Mouse (Mus musculus): ENCODE measurements at regions not wholly inside any gene's neighbourhood (a gene's known extent, or its start where the extent isn't known, plus 50 kb on each side); places are given as distances from the start of the nearest gene placed in this dataset.

DNA sequence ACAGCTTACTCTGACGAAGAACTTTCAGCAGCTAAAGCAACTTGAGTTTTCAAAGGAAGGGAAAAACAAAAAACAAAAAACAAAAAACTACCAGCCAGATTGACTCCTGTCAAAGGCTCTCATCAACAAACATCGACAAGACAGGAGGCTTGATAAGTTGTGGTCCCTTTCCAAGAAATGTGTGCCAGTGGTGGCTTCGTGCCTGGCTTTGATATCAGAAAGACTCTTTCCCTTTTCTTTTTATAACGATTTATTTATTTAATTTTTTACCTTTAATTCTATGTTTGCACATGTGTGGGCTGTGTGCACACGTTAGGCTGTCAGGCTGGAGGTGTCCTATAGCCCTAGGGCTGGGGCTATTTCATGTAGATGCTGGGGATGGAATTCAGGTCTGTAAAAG, 60.4 kb downstream of the Dact1 start:
- no peak for DNase-seq (ENCODE audit: low spot score in 2 of 2)

DNA sequence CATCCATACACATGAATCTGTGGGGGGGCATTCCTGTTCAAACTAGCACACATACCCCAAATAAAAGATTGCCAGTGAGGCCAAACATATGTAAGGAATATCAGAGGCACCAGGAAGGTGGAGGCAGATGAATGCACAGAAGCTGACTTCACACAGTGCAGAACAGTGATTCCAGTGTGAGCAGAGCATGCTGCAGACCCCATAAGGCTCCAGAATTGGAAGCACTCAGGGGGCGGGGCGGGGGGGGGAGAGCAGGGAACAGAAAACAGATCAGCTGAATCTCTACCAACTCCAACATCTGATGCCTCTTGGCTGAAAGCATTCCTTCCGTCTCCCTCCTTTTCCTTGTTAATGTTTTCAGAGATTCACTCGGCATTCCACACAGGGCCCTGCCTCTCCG, 62.3 kb downstream of the Dact1 start:
- DNase-seq (ENCODE audit: low spot score in 2 of 2), result no peak

DNA sequence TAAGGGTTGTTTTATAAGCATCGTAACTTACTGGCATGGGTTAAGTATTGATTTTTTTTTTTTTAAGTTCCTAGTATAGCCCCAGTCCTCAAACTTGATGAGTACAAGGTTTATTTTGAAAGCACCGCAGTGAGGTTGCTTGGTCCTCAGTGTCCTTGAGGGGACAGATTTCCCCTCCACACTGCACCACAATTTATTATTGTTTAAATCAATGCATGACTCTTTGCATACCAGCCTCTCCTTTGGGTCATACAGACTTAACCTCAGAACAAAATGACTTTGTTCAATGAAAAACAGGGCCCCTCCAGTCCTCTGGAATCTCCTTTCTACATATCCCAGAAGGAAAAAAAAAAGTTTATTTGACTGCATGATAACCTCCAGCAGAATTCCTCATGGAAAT, 63.9 kb downstream of the Dact1 start:
- no peak for DNase-seq (ENCODE audit: low spot score in 2 of 2)

DNA sequence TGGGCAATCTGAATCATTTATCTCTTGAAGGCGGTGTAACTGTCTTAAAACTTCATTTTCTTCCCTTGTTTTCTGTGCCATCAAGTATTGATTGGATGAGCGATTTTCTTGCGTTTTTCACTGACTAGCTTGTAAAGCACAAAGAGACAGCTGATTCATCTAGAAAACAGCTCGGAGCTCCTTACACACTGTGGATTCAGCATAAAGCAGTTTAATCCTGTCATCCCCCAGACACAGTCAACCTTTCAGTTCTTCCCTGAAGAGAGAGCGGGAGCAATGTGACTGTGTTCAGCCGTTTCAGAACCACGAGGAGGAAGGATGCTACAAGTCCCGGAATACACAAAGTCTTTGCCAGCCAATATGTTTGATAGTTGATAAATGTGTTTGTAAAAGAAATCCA, 66.8 kb downstream of the Dact1 start:
- DNase-seq (ENCODE audit: low spot score in 2 of 2), result no peak

DNA sequence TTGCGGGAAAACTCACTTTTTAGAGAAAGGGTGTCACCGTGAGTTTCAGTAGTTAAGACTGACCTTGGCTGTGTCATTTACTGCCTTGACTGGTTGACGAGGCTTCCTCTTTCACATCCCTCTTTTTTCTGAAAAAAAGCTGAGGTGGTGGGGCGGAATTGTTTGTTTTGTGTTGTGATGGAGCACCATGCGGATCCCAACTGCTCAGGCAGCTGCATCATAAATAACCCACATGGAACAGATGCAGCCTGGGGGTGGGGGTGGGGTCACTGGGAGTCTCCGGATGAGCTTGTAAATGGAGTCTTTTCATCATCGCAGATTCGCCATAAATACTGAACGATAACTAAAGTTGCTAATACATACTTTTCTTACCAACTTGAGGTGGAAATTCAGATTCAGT, 67.3 kb downstream of the Dact1 start:
- no peak for DNase-seq (ENCODE audit: low spot score in 2 of 2)

DNA sequence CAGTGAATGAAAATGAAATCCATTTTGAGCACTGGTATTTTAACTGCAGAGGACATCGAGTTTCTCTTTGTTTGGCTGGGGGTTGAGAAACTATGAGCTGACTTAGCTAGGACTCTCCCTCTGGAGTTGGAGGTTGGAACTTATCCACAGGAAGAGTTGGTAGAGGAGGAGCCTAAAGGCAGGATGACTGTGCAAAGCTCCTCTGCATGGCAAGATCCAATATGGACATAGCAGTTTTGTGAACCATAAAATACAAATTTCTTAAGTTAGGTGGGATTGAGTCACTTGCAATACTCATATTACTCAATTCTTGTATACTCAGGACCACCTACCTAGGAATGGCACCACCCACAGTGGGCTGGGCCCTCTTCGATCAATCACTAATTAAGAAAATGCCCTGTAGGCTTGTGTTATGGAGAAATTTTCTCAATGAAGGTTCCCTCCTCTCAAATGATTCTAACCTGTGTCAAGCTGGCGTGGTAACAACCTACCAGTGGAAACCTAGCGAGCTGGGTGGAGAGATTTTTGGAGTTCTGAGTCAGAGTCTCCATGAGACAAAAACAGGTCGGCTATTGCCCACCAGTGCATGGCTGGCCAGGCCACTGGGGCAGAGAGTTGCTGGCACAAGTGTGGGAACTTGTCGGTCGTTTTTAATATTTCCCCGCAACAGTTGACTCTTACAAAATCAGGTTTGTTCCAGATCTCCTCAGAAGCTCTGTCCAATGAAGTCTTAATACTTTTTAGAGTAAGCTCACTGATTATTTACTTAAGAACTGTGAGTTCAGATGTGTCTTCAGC, 70.1 kb downstream of the Dact1 start:
- no peak for DNase-seq (ENCODE audit: low spot score in 2 of 2)

DNA sequence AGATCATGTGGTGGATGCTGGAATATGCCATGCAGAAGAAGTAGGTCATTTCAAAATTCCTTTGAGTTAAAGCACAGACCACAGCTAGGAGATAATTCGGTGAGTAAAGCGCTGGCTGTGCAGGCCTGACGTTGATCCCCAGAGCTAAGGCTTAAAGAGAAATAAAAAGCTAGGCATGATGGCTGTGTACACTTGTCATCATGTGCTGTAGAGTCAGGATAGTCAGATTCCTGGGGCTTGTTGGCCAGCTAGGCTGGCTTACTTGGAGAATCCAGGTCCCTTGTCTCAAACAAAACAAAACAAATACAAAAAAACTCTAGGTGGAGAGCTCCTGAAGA, 70.7 kb downstream of the Dact1 start:
- no peak for DNase-seq (ENCODE audit: low spot score in 2 of 2)

DNA sequence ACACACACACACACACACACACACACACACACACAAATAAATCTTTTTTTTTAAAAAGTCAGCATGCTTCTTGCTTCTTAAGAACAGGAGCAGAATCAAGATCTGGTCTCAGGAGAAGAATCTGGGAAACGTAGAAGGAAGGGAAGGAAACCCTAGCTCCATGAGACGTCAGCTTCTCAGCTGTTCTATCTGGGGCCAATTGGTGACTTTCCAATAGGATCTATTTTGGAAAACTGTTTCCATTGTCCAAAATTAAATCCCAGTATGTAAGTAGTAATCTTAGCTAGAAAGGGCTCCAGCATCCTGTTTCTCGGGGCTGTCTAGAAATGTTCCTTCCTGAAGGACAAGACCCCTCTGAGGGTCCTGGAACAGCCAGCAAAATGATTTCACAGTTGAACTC, 76.6 kb downstream of the Dact1 start:
- no peak for DNase-seq (ENCODE audit: low spot score in 2 of 2)

DNA sequence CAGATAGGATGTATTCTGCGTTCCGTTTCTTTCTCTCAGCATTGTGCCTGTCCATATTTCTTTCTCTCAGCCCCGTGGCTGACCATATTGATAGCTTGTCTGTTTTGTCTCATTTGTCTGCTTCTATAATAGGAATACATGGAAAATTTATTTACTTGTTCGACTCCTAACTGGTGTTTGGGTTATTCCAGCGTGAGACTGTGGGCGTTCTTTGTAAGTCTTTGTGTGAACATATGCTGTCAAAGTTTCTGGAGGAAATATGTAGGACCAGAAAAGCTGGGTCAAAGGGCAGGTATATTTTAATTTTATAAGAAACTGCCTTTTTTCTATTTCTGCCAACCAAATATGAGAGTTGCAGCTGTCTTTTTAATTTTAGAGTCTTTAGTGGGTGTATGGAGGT, 81.8 kb downstream of the Dact1 start:
- DNase-seq (ENCODE audit: low spot score in 2 of 2), result no peak

DNA sequence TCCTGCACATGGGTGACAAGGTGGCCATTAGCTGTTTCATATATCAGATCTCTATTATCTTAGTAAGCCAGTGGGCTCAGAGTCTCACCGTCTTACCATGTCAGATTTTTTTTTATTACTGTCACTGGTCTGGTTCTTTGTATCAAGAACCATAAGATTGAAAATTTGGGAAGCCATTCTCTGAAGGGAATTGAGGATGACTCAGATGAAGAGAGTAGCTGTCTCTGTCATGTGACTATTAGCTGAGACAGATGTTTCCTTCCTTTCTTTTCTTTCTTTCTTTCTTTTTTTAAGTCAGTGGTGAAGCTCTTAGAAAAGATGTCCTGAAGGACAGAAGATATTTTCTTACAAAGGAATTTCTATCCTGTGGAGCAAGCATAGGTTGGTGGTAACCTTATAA, 84.1 kb downstream of the Dact1 start:
- no peak for DNase-seq (ENCODE audit: low spot score in 2 of 2)

DNA sequence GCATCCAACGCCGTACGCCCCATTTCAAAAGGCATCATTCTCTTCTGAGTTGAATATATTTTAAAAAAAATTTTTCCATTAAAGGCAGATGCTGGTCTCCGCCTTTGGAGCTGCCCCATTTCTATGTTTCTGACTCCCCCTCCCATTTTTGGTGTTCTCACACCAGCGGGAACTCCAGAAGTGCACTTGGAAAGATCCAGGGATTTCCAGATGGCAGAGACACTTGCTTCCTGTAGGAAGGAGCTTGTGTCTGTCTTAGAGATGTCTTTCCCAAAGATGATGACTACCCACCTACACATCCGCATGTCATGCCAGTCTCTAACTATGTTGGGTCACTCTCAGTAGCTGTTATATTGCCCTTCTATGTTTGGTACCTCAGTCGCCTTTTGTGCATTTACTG, 87.8 kb downstream of the Dact1 start:
- DNase-seq (ENCODE audit: low spot score in 2 of 2), result no peak

DNA sequence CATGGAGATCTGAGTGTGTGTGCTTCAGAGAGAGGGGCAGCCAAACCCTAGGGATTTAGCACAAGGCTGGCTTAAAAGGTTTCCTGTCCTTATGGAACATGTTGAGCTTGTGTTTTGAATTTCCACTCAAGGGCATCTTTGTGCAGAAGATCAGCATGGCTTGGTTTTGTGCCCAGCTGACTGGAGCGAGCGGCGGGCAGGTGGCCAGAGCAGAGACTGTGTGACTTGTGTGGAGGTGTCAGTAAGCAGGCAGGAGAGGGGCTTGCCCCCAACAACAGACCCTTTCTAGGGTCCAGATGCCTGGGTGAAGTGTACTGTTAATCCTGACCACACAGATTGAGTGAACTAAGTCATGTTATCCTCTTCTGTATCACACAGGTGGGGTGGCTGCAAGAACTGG, 89.0 kb downstream of the Dact1 start:
- no peak for DNase-seq (ENCODE audit: low spot score in 2 of 2)

DNA sequence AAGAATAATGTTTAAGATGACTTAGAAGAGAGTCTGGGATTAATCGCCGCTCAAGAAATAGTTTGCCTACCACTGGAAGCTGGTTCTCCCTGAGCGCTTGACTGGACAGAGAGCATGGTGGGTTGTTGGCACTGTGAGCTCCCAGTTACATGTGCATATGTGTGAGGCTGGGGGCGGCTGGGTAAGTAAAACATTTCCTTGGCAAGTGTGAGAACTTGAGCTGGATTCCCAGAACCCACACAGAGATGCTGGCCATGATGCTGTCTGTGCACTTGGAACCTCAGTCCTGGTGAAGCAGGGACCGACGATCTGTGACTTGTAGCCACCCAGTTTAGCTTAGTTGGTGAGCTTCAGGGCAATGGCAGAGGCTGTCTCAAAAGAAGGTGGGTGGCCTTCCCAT, 90.5 kb downstream of the Dact1 start:
- no peak for DNase-seq (ENCODE audit: low spot score in 2 of 2)

DNA sequence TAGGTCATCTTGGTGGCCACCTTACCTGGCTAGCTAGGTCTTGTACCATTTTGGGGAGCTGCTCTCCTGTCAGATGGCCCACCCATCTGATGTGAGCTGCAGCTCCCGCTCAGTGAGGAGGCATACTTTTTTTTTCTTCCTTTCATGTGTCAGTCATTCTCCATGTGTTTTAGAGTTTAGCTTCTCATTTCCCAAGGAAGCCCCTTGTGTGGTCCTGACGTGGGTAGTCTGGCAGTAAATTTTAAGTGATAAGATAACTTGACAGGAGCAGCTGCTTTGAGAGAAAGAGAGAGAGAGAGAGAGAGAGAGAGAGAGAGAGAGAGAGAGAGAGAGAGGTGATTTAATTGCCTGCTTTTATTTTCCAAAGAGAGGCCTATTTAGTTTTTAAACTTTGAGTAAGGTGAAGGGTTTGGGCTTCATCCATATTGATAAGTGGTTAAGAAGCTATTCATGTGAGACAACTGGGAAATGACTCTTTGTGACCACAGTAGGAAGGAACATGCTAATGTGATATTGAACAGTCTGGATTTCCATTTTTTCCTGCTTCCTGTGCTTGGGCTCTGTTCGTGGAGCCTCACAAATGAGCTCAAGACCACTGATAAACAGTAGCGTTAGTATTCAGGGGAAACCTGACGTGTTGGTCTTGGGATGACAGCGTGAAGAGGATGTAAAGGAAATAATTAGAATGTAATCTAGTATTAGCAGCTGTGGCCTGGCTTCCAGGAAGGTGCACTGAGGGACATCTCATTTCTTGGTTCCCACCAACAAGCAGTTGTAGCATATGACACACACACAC, 92.1 kb downstream of the Dact1 start:
- no peak for DNase-seq (ENCODE audit: low spot score in 2 of 2)

DNA sequence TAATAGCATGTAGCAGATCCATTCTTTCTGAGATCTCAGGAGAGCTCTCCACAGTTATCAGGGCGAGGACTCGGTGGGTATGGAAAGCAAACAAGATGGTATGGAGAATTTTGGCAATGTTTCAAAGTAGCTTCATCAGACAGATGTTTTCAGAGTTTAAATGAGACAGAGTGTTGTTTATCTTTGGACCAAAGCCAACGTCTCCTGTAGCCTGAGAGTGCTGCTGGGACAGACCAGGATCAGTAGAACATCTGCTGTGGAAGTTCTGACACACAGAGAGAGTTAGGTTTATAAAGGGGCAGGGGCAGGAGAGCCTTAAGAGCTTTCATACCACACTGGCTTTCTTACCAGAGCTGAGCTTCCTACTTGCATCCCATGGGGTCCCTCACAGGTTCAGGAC, 97.6 kb downstream of the Dact1 start:
- no peak for DNase-seq (ENCODE audit: low spot score in 2 of 2)

DNA sequence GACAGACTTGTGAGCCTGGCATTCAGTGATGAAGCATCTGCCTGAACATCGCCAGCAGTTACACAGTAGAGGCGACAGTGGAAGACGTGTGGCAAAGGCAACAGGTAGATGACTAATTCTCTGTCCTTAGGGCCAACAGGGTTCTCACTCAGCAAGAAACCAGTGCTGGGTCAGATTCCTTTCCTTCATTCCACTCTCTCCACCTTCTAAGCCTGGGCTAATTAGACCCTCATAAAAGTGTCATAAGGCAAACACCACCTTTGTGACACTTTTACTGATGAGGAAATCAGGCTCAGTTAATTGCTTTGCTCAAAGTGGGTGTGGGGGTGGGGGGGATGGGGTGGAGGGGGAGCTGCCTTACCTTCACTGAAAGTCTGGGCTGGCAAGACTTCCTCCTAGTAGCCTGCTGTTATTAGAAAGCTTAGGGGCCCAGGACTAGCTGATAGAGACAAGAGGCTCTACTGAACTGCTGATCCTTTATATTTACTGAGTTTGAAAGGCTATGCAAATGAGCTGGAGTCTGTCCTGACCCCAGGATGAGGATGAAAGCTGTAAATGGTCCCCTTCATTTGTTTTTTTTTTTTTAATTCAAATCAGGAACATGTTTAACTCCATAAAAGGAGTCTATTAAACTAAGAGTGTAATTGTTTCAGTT, 98.8 kb downstream of the Dact1 start:
- DNase-seq (ENCODE audit: low spot score in 2 of 2), result no peak

DNA sequence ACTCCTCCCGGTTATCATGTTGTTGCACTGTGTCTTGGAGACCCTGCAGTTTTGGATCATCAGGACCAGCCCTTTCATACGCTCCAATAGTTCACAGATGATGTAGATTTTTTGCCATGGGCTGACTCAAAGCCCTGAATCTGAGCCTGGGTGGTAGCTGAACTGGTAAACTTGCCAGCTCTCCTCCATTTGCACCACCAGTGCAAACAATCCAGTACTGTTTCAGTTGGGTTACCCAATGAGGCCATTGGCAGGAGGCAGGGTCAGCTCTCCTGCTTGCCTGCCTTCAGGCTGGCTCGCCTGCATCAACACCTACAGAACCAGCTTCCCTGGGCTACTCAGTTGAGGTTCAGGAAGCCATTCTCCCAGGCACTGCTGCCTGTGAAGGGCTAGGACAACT, 102.6 kb downstream of the Dact1 start:
- DNase-seq (ENCODE audit: low spot score in 2 of 2), result no peak

DNA sequence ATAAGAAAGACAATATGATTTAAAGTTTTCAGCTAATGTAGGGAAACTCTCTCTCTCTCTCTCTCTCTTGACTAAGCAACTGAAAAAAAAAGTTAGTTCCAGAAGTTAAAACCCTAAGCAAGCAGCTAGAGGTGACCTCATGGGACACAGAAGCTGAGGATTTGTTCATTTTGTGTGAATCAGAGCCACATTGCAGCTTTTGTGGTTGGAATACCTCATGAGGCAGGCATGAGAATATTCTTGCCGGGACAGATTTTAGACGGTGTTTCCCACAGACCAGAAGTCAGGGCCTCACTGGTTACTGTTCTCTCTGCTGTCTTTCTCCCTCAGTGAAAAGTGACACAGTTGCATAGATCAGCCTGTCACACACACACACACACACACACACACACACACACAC, 107.3 kb downstream of the Dact1 start:
- no peak for DNase-seq (ENCODE audit: low spot score in 2 of 2)

DNA sequence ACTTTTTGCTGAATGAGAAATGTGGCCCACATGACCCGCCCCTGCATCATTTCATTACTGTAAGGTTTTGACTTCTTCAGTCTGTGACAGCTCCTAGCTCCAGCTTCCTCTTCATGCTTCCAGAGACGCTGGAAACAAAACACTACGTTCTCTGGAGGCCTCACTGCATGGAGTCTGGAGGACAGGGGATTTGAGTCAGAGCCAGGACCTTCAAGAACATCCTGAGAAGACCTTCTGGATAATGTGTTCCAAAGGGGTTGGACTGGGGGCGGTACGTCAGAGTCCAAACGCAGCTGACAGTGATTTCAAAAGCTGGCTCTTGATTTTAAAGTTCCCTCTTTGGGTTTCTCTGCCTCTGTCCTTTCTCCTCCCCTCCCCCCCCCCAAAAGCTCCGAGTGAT, 108.5 kb downstream of the Dact1 start:
- DNase-seq (ENCODE audit: low spot score in 2 of 2), result no peak

DNA sequence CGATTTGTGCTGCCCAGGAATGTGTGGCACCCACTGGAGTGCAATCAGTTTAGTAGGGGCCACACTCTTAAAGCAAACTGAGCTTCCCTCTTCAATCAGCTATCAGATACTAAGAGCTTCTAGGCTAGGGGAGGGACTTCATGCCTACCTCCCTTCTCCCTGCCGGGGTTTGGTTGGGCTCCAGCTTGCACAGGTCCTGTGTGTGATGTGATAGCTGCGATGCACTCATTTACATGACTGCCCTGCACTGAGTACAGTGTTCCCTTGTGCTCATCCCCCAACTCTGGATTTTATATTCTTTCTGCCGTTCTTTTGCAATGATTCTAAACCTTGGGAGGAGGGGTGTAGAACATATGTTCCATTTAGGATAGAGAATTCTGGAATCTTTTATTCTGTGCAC, 109.5 kb downstream of the Dact1 start:
- no peak for DNase-seq (ENCODE audit: low spot score in 2 of 2)

DNA sequence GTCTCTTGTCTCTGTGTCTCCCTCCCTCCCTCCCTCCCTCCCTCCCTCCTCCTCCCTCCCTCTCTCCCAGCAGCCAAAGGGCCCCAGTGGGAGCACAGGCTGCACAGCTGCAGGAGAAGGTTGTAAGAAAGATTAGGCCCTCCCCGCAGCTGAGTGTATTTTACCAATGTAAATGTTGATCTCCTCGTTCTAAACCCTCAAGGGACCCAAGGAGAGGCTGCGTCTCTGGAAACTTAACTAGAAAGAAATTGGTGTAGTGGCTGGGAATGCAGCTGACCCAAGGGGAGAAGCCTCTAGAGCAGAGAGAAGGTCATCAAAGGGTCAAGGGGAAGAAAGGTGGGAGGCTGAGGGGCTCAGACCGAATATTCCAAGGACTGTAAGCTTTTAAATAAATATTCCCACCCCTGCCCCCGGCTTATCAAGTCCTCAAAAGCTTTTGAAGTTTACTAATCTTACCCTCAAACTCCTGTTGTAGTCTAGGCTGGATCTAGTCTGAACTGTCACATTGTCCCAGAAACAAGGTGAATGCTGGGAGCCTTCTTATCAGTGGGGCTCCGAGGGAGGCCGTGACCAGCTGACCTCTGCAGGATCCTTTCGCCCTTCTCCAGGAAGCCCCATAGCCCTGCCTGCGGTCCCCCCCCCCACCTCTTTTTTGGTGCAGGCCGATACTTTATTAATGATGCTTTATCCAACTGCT, 116.5 kb downstream of the Dact1 start:
- DNase-seq (ENCODE audit: low spot score in 2 of 2), result no peak

DNA sequence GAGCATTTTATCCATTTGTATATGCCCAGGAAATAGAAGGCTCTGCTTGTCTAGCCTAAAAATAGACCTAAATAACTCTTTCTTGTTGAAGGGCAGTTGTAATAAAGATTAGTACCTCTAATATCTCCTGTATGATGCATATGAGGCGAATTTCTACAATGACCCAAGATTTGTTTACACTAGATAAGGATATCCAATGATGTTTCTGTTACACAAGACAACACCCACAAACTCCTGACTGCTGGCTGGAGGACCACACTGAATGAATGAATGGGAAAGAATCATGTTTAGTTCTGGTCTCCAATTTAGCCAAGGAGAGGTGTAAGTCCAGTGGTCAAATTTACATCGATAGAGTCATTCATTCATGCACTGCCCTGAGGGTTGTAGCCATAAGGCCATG, 118.3 kb downstream of the Dact1 start:
- no peak for DNase-seq (ENCODE audit: low spot score in 2 of 2)

Data from natural killer cell, adult 2 months (primary cell).